Mouse (Mus musculus): ENCODE data around the gene Gm21292. TPM values are rescaled to one million over a fixed set of nuclear protein-coding genes. Genes with fewer than 3 reads are reported as not detected.

The Gm21292 gene
- polyA plus RNA-seq (2012; rRNA removed) = not detected in 2 replicates

DNA sequence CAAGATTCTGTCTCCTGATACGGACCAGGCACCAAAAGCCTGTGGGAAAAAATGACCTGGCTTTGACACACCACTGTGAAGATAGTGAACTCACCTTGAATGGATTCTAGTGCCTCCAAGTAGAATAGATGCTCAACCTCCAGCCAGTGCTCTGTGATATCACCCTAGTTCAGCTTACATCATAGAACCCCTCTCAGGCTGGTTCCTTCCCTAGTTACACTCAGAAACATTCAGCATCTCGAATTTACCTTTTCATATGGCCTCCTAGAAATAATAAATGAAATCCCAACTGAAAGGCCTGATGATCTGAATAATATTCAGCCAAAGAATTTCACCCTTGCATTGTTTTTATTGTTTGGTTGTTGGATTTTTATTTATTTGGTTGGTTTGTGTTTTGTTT lies at the start of gene Gm21292:
Gm21292 (minus strand) TSS at position 101 of the 400 bp plus-strand sequence.

Other genes starting within 250 kb of the Gm21292 start
- not detected in 2 replicates for gene Gm21721, start 68.3 kb upstream of the Gm21292 start, polyA plus RNA-seq (2012; rRNA removed)
- gene Gm21812, start 213.3 kb upstream of the Gm21292 start, polyA plus RNA-seq (2012; rRNA removed) = not detected in 2 replicates